Mouse (Mus musculus): Measurements from ENCODE around the gene Pmf1. TPM values are rescaled to one million over a fixed set of nuclear protein-coding genes. Genes with fewer than 3 reads are reported as not detected.
"Not testable (repeated sequence)": the region's sequence is repeated elsewhere in the genome, so short reads cannot be mapped to it uniquely, and the experiment has no call there.

The Pmf1 gene
- polyA plus RNA-seq, 1 experiment = 88.6 TPM

DNA sequence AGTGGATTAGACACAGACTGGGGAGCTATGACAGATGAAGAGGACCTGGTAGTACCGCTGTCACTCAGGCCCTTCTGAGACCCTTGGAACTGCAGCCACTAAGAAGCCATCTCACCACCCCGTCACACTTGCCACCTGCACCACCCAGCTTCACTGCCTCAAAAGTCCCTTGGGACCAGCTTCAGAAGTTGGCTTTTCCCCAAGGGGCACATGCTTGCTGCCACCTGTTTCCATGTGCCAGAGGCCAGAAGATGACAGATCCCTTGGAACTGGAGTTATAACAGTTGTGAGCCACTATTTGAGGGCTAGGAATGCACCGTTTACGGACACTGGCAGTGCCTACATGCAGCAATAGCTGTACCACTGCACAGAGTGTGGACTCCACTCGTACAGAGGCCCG lies 14.8 kb downstream of the Pmf1 start:
- Histone ChIP-seq H3K36me3 (ENCODE audit: control insufficient read depth, insufficient read depth, low read length, poor library complexity, severe bottlenecking) (no peaks in the 10 kb centered on the region), H3K27ac (ENCODE audit: insufficient read depth, low read length) (no peak overlapping the region)
- TF ChIP-seq EP300 (IDR thresholded peaks at IDR 0.05; ENCODE audit: insufficient read depth, low read depth, low read length) (no peak), CTCF (IDR thresholded peaks at IDR 0.05; ENCODE audit: low read depth, low read length) (no peak), POLR2A (IDR thresholded peaks at IDR 0.05; ENCODE audit: insufficient read depth, low read length) (no peak)

DNA sequence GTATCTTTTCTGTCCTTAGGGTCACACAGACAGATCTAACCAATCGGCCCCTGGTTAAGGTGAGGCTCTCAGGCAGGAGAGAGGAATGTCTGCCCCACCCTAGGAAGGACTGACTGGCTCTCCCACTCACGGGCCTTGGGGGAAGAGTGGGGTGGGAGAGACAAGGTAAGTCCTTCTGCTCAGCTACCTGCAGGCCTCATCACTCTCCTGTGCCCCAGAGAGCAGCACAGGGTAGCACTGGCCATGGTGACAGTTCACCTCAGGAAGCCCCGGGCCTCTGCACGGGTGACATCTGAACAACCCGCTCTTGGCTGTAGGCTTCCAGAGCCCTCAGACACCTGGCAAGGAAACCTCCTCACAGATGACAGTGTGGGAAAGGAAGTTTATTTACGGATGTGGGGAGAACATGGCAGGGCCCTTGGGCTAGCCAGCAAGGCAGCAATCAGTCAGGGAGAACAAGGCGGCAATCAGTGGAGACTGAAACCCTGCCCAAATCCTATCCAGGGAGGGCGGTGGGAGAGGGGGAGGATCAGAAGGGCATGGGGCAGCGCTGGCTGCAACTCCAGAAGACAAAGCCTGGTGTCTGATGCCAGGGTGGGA lies 16.3 kb downstream of the Pmf1 start:
- no peak overlapping the region for H3K27ac ChIP-seq (ENCODE audit: insufficient read depth, low read length)
- TF ChIP-seq CTCF (IDR thresholded peaks at IDR 0.05; ENCODE audit: low read depth, low read length) = no peak
- no peak for TF ChIP-seq EP300 (IDR thresholded peaks at IDR 0.05; ENCODE audit: insufficient read depth, low read depth, low read length)
- no peak for TF ChIP-seq POLR2A (IDR thresholded peaks at IDR 0.05; ENCODE audit: insufficient read depth, low read length)
- no peak overlapping the region for H3K9ac ChIP-seq (ENCODE audit: low read depth, poor library complexity, severe bottlenecking)
- H3K9me3 ChIP-seq (replicated peaks; ENCODE audit: control insufficient read depth, insufficient read depth, low read length, poor library complexity, severe bottlenecking) = peaks cover 23% of the 10 kb centered on the region
- H3K4me3 ChIP-seq (ENCODE audit: low read depth, low read length) = no peak overlapping the region; the same call in 1 of the 2 replicates
- H3K4me1 ChIP-seq (ENCODE audit: control insufficient read depth, insufficient read depth, low read length) = no peaks in the 10 kb centered on the region
- no peaks in the 10 kb centered on the region for H3K36me3 ChIP-seq (ENCODE audit: control insufficient read depth, insufficient read depth, low read length, poor library complexity, severe bottlenecking)
- no peaks in the 10 kb centered on the region for H3K27me3 ChIP-seq (ENCODE audit: control insufficient read depth, insufficient read depth, low read length, poor library complexity, severe bottlenecking)

More for the DNA sequence above, 14.8 kb downstream of the Pmf1 start:
- Histone ChIP-seq H3K9me3 (replicated peaks; ENCODE audit: control insufficient read depth, insufficient read depth, low read length, poor library complexity, severe bottlenecking) (peaks cover 15% of the 10 kb centered on the region), H3K27me3 (ENCODE audit: control insufficient read depth, insufficient read depth, low read length, poor library complexity, severe bottlenecking) (no peaks in the 10 kb centered on the region), H3K9ac (ENCODE audit: low read depth, poor library complexity, severe bottlenecking) (no peak overlapping the region), H3K4me1 (ENCODE audit: control insufficient read depth, insufficient read depth, low read length) (no peaks in the 10 kb centered on the region), H3K4me3 (ENCODE audit: low read depth, low read length) (no peak overlapping the region)

DNA sequence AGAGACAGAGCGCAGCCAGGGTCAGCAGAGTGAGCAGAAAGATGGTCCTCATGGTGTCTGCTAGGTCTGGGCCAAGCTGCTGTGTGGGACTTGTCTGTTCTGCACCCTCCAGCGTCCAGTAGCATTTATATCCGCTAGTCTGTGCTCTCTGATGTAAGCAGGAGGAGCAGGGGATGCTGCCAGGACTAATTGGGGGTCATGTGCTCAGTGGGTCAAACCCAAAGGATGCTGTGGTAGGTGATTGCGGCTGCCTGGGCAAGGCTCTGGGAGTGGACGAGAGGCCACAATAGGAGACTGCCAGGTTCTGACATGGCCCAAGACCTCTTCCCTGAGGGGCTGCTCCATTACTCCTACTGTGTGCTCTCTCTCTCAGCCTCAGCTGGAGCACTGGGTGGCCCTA lies 25.8 kb downstream of the Pmf1 start, which contains the start of gene Bglap:
Gene Bglap, minus strand, starts transcription at position 101 of the 400 bp plus-strand sequence.
- no peak within 1 kb of the TSS for H3K4me3 ChIP-seq (ENCODE audit: low read depth, low read length)
- H3K4me1 ChIP-seq (ENCODE audit: control insufficient read depth, insufficient read depth, low read length) = no peaks in the 10 kb centered on the region
- no peak within 1 kb of the TSS for H3K9ac ChIP-seq (ENCODE audit: low read depth, poor library complexity, severe bottlenecking)
- TF ChIP-seq EP300 (IDR thresholded peaks at IDR 0.05; ENCODE audit: insufficient read depth, low read depth, low read length) = no peak
- no peak for TF ChIP-seq POLR2A (IDR thresholded peaks at IDR 0.05; ENCODE audit: insufficient read depth, low read length)
- no peak for TF ChIP-seq CTCF (IDR thresholded peaks at IDR 0.05; ENCODE audit: low read depth, low read length)
- H3K27me3 ChIP-seq (ENCODE audit: control insufficient read depth, insufficient read depth, low read length, poor library complexity, severe bottlenecking) = no peaks in the 10 kb centered on the region
- no peak within 1 kb of the TSS for H3K27ac ChIP-seq (ENCODE audit: insufficient read depth, low read length)
- no peaks in the 10 kb centered on the region for H3K36me3 ChIP-seq (ENCODE audit: control insufficient read depth, insufficient read depth, low read length, poor library complexity, severe bottlenecking)
- no peaks in the 10 kb centered on the region for H3K9me3 ChIP-seq (replicated peaks; ENCODE audit: control insufficient read depth, insufficient read depth, low read length, poor library complexity, severe bottlenecking)

DNA sequence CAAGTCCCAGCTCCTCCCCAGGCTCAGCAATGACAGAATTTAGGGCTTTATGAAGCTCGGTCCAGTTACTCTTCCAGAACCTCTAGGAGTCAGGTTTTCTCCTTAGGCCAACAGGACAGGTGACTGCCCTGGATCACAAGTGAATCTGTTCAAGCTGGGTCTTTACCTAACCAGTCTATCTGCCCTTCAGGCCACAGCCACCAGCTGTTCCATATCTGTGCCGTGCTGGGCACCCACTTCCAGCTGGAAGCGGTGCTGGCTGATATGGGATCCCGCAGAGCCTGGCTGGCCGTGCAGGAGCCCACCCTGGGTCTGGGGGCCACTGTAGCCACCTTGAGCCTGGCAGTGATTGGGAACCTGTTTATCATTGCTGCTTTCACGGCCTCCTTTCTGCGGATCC lies 27.7 kb downstream of the Pmf1 start:
- not testable (repeated sequence) for H3K9me3 ChIP-seq (replicated peaks; ENCODE audit: control insufficient read depth, insufficient read depth, low read length, poor library complexity, severe bottlenecking); H3K36me3 ChIP-seq (ENCODE audit: control insufficient read depth, insufficient read depth, low read length, poor library complexity, severe bottlenecking); H3K4me3 ChIP-seq (ENCODE audit: low read depth, low read length); H3K27ac ChIP-seq (ENCODE audit: insufficient read depth, low read length); H3K4me1 ChIP-seq (ENCODE audit: control insufficient read depth, insufficient read depth, low read length); H3K27me3 ChIP-seq (ENCODE audit: control insufficient read depth, insufficient read depth, low read length, poor library complexity, severe bottlenecking); H3K9ac ChIP-seq (ENCODE audit: low read depth, poor library complexity, severe bottlenecking)

DNA sequence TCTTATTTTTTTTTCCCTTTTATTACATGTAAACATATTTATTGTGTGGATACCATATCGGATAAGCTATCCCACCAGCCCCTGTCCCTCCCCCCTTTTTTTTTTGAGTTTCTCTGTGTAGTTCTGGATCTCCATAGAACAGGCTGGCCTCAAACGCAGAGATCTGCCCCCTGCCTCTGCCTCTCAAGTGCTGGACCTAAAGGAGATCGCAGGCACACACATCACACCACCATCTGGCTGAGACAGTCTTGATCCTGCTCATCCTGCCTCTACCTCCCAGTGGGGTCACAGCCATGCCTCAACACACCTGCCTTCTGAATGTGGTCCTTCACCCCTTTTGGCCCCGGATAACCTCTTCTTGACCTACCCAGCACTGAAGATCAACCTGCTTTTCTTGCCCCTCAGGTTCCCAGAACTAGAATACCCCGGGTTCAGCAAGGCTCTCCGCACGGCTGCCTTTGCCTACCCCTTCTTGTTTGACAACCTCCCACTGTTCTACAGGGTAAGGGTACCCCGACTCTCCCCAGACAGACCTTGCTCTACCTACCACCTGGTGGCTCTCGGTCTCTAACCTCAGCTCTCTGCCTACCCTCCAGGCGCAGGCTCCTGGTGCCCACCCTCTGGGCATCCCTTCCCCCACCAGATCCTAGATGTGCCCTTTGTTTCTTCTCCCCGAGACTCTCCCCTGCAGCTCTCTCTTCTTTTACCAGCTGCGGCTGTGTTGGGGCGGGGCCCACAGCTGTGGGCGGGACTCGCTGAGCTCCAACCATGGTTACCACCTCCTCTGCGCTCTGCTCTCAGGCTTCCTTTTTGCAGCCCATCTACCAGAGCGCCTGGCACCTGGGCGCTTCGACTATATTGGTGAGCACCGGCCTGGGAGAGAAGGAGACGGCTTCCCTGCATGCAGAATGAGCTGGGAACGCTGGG lies 28.5 kb downstream of the Pmf1 start:
- not testable (repeated sequence) for H3K27me3 ChIP-seq (ENCODE audit: control insufficient read depth, insufficient read depth, low read length, poor library complexity, severe bottlenecking); H3K9ac ChIP-seq (ENCODE audit: low read depth, poor library complexity, severe bottlenecking); H3K4me1 ChIP-seq (ENCODE audit: control insufficient read depth, insufficient read depth, low read length); H3K36me3 ChIP-seq (ENCODE audit: control insufficient read depth, insufficient read depth, low read length, poor library complexity, severe bottlenecking); H3K9me3 ChIP-seq (replicated peaks; ENCODE audit: control insufficient read depth, insufficient read depth, low read length, poor library complexity, severe bottlenecking); H3K27ac ChIP-seq (ENCODE audit: insufficient read depth, low read length)
- H3K4me3 ChIP-seq (ENCODE audit: low read depth, low read length) = 0 out of 2 replicates have a peak overlapping the region, but pooled peaks have one; percentile 43

DNA sequence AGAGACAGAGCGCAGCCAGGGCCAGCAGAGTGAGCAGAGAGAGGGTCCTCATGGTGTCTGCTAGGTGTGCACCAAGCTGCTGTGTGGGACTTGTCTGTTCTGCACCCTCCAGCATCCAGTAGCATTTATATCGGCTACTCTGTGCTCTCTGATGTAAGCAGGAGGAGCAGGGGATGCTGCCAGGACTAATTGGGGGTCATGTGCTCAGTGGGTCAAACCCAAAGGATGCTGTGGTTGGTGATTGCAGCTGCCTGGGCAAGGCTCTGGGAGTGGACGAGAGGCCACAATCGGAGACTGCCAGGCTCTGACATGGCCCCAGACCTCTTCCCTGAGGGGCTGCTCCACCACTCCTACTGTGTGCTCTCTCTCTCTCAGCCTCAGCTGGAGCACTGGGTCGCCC lies 31.5 kb downstream of the Pmf1 start, which contains the start of gene Bglap2:
Gene Bglap2, minus strand, starts transcription at position 101 of the 400 bp plus-strand sequence.
- not testable (repeated sequence) for H3K36me3 ChIP-seq (ENCODE audit: control insufficient read depth, insufficient read depth, low read length, poor library complexity, severe bottlenecking); H3K27me3 ChIP-seq (ENCODE audit: control insufficient read depth, insufficient read depth, low read length, poor library complexity, severe bottlenecking); H3K9ac ChIP-seq (ENCODE audit: low read depth, poor library complexity, severe bottlenecking); H3K4me3 ChIP-seq (ENCODE audit: low read depth, low read length); H3K4me1 ChIP-seq (ENCODE audit: control insufficient read depth, insufficient read depth, low read length); H3K27ac ChIP-seq (ENCODE audit: insufficient read depth, low read length); H3K9me3 ChIP-seq (replicated peaks; ENCODE audit: control insufficient read depth, insufficient read depth, low read length, poor library complexity, severe bottlenecking)

DNA sequence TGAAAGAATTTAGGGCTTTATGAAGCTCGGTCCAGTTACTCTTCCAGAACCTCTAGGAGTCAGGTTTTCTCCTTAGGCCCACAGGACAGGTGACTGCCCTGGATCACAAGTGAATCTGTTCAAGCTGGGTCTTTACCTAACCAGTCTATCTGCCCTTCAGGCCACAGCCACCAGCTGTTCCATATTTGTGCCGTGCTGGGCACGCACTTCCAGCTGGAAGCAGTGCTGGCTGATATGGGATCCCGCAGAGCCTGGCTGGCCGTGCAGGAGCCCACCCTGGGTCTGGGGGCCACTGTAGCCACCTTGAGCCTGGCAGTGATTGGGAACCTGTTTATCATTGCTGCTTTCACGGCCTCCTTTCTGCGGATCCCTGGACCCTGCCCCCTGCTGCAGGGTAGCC lies 33.5 kb downstream of the Pmf1 start:
- not testable (repeated sequence) for H3K4me1 ChIP-seq (ENCODE audit: control insufficient read depth, insufficient read depth, low read length); H3K9me3 ChIP-seq (replicated peaks; ENCODE audit: control insufficient read depth, insufficient read depth, low read length, poor library complexity, severe bottlenecking); H3K4me3 ChIP-seq (ENCODE audit: low read depth, low read length); H3K27ac ChIP-seq (ENCODE audit: insufficient read depth, low read length); H3K27me3 ChIP-seq (ENCODE audit: control insufficient read depth, insufficient read depth, low read length, poor library complexity, severe bottlenecking); H3K36me3 ChIP-seq (ENCODE audit: control insufficient read depth, insufficient read depth, low read length, poor library complexity, severe bottlenecking); H3K9ac ChIP-seq (ENCODE audit: low read depth, poor library complexity, severe bottlenecking)

DNA sequence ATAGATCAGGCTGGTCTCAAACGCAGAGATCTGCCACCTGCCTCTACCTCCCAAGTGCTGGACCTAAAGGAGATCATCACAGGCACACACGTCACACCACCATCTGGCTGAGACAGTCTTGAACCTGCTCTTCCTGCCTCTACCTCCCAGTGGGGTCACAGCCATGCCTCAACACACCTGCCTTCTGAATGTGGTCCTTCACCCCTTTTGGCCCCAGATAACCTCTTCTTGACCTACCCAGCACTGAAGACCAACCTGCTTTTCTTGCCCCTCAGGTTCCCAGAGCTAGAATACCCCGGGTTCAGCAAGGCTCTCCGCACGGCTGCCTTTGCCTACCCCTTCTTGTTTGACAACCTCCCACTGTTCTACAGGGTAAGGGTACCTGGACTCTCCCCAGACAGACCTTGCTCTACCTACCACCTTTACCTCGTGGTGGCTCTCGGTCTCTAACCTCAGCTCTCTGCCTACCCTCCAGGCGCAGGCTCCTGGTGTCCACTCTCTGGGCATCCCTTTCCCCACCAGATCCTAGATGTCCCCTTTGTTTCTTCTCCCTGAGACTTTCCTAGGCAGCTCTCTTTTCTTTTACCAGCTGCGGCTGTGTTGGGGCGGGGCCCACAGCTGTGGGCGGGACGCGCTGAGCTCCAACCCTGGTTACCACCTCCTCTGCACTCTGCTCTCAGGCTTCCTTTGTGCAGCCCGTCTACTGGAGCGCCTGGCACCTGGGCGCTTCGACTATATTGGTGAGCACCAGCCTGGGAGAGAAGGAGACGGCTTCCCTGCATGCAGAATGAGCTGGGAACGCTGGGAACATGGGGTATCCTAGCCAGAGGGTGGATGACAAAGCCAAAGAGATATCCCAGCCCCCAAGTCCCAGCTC lies 34.1 kb downstream of the Pmf1 start:
- H3K4me3 ChIP-seq (ENCODE audit: low read depth, low read length); H3K9ac ChIP-seq (ENCODE audit: low read depth, poor library complexity, severe bottlenecking); H3K9me3 ChIP-seq (replicated peaks; ENCODE audit: control insufficient read depth, insufficient read depth, low read length, poor library complexity, severe bottlenecking); H3K4me1 ChIP-seq (ENCODE audit: control insufficient read depth, insufficient read depth, low read length); H3K27me3 ChIP-seq (ENCODE audit: control insufficient read depth, insufficient read depth, low read length, poor library complexity, severe bottlenecking); H3K27ac ChIP-seq (ENCODE audit: insufficient read depth, low read length); H3K36me3 ChIP-seq (ENCODE audit: control insufficient read depth, insufficient read depth, low read length, poor library complexity, severe bottlenecking): not testable (repeated sequence)

All from ES-Bruce4 (cell line).